Comparison of ENCODE assay signal across 8 mouse cellular contexts in the genomic region with DNA sequence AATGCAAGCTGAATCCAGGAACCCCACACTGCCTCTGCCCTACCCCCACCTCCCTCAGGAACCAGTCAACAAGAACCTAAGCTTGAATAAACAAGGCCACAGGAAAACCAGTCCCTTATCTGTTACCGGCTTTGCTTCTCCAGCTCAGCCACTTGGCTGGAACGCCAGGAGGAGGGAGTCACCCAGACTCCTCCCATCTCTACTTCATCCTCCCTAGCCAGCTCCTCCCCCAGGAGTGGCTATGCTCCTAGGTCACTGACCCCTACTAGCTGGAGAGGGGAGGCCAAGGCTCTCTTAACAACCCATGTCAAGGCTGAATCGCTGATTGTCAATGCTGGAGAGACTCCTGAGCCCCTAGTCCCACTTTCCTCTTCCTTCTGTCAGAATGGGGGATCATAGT. TPM values are rescaled to one million over a fixed set of nuclear protein-coding genes. Genes with fewer than 3 reads are reported as not detected.
A peak's percentile ranks its signal among the peaks of the same experiment; 100 is the strongest.
DNase-seq lines count a peak whose midpoint lies in the region; ATAC-seq and TF ChIP-seq lines count a peak whose summit lies in the region.

No protein-coding gene starts in this region.

- H3K4me1 ChIP-seq in cortical plate, adult 2 months (ENCODE audit: control insufficient read depth, insufficient read depth, low read length) = no peaks in the 10 kb centered on the region
- H3K4me1 ChIP-seq in heart, embryonic 13.5 days = peaks cover 42% of the 10 kb centered on the region

- peak overlapping the region; percentile 38; the same call in 1 of the 2 replicates for H3K27ac ChIP-seq in cortical plate, adult 2 months (ENCODE audit: insufficient read depth, low read length)
- peak overlapping the region; percentile 96 for H3K27ac ChIP-seq in heart, embryonic 13.5 days (replicated peaks)

- H3K4me3 ChIP-seq in cortical plate, adult 2 months (ENCODE audit: insufficient read depth, low read length) = no peak overlapping the region
- no peak overlapping the region for H3K4me3 ChIP-seq in heart, embryonic 13.5 days

- no peaks in the 10 kb centered on the region for H3K36me3 ChIP-seq in heart, embryonic 13.5 days

- no peaks in the 10 kb centered on the region for H3K9me3 ChIP-seq in heart, embryonic 13.5 days

- DNase-seq in adrenal gland, adult 2 months = peak; percentile 89
- DNase-seq in kidney, postnatal 14 days = peak; percentile 80
- no peak for DNase-seq in thymus, postnatal 4 days
- no peak for DNase-seq in right cerebral cortex, adult 2 months (ENCODE audit: low spot score in 2 of 2)
- DNase-seq in thymus, postnatal 36 days = no peak

- WGBS in heart, embryonic 13.5 days = 0% methylated on average over 3 of the region's 3 CpGs

- no peak for TF ChIP-seq POLR2A in cortical plate, adult 2 months (IDR thresholded peaks at IDR 0.05; ENCODE audit: extremely low read depth, insufficient read depth, low read length)

- no peaks in the 10 kb centered on the region for H3K27me3 ChIP-seq in heart, embryonic 13.5 days (replicated peaks)

- TF ChIP-seq CTCF in cortical plate, adult 2 months (IDR thresholded peaks at IDR 0.05; ENCODE audit: extremely low read depth, insufficient read depth, low read length) = no peak

- peak overlapping the region; percentile 33; the same call in 1 of the 2 replicates for H3K4me2 ChIP-seq in heart, embryonic 13.5 days

- peak; percentile 75 for ATAC-seq in heart, embryonic 13.5 days (ENCODE audit: extremely low read depth, insufficient number of reproducible peaks, low FRiP score, low TSS enrichment)
- ATAC-seq in megakaryocyte progenitor cell, adult 5-6 weeks (replicated peaks; ENCODE audit: poor library complexity) = peak; percentile 68

- H3K9ac ChIP-seq in heart, embryonic 13.5 days = no peak overlapping the region; the same call in 1 of the 2 replicates

RNA-seq across cellular contexts. Expression of gene Zfp36l1, which starts 28.9 kb away (rescaled TPM):
- total RNA-seq in adrenal gland, adult 2 months (2021) = 100 to 1,000 TPM; 191 to 215 TPM
- 458 and 470 TPM in 2 replicates for polyA plus RNA-seq in adrenal gland, adult 2 months (2012; rRNA removed)
- polyA plus RNA-seq in cortical plate, adult 2 months (2012; rRNA removed) = 21.8 and 23.3 TPM in 2 replicates
- 89.3 and 96.2 TPM in 2 replicates for polyA plus RNA-seq in heart, embryonic 13.5 days (2015; fragmentation: Nextera tagmentation; extraction: Ambion mirVana)
- total RNA-seq in megakaryocyte progenitor cell, adult 5-6 weeks (2015) = 8.8 and 14.1 TPM in 2 replicates
- total RNA-seq in megakaryocyte progenitor cell, adult 5-6 weeks (2017) = 1.8 and 2.6 TPM in 2 replicates

Comparison
In these comparisons a context has a peak if more than half of its experiments do, and no peak if none do; other contexts are left out.
1. DNase-seq: peak in adrenal gland, adult 2 months (single experiment) and kidney, postnatal 14 days (single experiment); none in thymus, postnatal 4 days (single experiment), right cerebral cortex, adult 2 months (0 of 2) and thymus, postnatal 36 days (0 of 2).